Mouse (Mus musculus) cerebellum, postnatal 36 days (tissue): ENCODE data around the gene Commd1.

Experiments used
- DNase-seq, 2 experiments: peaks; one replicate each; pipeline ENCODE4 v3.0.0; 2021 to 2022; ENCODE audit warnings: mixed read lengths in 2 of 2

The Commd1 gene

GRCm38 (mm10) chr11:22885350-22885749 lies 96.8 kb downstream of the Commd1 start:
- no peak for DNase-seq

DNA sequence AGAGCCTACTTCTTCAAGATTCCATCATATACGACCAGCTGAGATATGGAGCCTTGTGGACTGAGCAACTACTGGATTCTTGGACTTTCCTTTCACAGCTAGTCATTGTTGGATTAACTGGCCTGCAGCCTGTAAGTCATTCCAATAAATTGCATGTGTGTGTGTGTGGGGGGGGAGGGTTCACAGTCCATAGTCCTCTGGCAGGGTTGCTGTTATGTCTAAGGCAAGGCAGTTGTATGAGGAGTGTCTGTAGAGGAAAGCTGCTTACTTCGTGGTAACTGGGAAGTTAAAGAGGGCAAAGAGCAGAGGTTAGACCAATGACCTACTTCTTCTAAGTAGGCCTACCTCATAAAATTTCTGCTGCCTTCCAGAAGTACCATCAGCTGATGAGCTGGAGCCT lies 98.5 kb downstream of the Commd1 start:
- DNase-seq, result no peak

DNA sequence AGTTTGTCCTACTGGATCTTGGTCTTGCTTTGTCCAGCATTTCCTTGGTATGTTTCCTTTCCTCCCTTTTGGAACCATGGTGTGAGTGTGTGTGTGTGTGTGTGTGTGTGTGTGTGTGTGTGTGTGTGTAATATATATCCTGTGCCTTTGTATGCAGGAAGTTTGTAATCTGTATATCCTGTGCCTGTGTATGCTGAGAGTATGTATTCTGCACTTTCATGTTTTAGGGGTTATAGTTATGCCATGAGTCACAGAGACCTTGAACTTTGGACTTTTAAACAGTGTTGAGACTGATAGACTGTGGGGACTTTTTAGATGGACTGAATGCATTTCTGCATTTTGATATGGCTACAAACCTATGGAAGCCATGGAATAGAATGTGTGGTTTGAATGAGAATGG lies 99.3 kb downstream of the Commd1 start:
- DNase-seq, result no peak

DNA sequence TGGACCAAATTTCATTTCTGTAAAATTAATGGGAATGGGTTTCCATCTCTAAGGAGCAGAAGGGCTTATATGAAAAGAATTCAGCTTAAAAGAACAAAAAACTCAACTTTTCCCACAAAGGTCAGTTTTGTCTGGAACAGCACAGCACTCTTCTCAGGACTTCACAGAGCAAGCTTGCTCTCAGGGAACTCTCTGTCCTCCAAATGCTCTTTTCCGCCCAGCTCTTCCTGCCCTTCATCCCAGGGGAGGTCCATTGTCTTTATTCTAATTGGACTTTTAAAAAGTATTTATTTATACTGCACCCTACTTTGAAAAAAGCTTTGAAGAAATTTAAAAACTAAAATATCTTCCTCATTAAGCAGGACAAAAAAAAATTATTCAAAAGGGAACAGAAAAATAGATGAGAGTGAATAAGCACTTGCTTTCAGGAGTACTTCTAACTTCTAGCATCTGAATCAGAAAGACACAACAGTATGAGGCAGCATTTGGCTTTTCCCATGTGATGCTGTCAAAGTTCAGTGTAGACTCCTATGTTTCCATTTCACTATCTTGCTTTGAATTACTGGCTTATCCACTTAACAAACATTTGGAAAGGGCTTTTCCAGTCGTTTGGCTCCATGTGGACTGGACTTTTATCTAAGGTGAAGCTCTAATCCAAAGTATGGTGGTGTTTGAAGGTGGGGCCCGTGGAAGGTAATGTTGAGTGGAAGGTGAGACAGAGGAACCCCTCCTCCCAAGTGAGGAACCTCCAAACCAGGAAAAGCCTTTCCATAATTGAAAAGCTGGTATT lies 101.6 kb downstream of the Commd1 start:
- no peak for DNase-seq

- no peak for DNase-seq
Measured at GRCm38 (mm10) chr11:22879645-22880044, 102.5 kb downstream of the Commd1 start.

DNA sequence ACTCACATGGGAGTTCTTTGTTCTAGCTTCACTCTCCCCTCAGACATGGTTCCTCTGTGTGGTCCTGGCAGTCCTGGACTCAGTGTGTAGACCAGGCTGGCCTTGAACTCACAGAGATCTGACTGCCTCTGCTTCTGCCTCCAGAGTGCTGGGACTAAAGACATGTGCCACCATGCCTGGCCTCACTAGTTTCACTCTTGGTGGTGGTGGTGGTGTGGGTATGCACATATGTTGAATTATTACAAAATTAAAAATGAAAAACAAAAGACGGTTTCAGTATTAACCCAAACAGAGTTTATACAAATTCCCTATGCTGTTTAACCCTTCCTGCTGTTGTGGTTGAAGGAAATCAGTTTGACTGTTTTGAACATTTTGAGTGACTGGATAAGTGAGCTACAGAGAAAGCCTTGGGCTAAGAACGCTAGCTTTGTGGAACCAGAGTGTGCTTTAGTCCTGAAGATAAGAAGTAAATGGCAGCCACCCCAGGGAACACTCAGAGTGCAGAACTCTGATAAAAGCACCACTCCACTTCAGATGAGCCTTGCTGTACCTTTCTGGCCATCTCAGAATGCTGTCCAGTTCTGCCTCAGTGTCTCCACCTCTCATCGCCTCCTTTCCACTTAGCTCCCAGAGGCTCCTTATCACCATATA lies 105.4 kb downstream of the Commd1 start:
- DNase-seq, result no peak

- no peak for DNase-seq
Measured at GRCm38 (mm10) chr11:22875279-22875678, 106.9 kb downstream of the Commd1 start.

GRCm38 (mm10) chr11:22874747-22875146 lies 107.4 kb downstream of the Commd1 start:
- DNase-seq, result no peak

- peak; percentile 7 to 24 for DNase-seq
Measured at GRCm38 (mm10) chr11:22873383-22873782, 108.8 kb downstream of the Commd1 start.

DNA sequence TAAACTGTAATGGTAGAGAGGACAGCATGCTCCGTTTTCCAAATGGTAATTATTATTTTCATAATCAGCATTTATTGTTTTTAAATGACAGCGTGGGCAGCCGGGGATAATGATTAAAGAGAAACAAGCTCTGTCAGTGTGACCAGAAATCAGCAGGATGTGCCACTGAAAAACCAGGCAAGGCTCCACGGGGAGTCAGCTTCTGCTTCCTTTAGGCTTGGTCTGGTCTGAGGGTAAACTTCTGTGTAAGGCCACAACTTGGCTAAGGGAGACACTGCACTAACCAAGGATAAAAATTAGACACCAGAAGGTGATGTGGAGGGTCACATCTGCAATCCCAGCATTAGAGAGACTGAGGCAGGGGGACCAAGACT lies 109.9 kb downstream of the Commd1 start:
- DNase-seq, result no peak

DNA sequence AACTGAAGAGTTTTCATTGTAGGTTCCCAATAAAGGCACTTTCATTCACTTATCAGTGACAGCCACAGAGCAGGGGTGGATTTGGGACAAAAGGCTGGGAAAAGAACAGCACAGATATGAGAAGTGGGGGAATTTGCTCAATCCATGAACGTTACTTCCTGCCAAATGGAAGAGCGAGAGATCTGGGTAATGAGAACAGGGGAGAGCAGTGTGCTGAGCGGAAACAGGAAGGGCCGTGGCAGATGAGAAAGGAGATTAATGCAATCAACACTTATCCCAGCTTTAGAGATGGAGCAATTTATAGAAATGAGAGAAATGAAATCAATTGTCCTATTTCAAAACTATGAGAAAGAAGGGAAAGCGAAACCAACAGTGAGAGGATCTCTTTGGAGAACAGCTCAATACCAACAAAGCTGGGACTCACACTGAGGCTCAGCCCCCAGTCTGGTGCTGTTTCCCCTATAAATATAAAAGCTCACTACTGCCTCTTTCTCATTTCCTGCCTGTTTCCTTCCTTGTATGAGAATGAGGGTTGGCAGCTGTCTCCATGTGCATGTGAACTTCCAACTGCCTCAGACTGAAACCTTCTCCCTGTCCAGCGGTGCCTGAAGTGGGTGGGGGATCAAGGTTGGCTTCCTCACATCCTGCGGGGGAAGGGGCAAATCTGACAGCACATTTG lies 110.4 kb downstream of the Commd1 start:
- no peak for DNase-seq

- DNase-seq, result no peak
Measured at GRCm38 (mm10) chr11:22868582-22868981, 113.6 kb downstream of the Commd1 start.

DNA sequence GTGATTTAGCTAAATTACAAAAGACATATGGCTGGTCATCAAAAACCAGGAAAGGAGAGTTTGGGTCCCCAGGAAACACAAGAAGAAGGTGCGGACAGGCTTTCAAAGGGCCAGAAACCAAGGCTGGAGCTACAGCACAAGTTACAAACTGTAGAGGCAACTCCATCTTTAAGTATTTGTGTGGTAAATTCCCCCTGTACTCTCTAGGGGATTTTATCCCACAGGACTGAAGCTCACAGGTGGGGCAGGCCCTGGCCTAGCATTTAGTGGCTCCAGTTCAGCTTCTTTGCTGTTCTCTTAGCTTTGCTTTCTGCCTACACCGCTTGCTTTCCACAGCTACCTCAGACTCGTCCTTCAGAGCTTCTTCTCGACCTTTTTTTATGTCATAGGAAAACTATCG lies 114.5 kb downstream of the Commd1 start:
- DNase-seq, result no peak

GRCm38 (mm10) chr11:22865635-22866246 lies 116.4 kb downstream of the Commd1 start:
- no peak for DNase-seq

- DNase-seq, result no peak
Measured at GRCm38 (mm10) chr11:22864305-22865060, 117.7 kb downstream of the Commd1 start.

- no peak for DNase-seq
Measured at GRCm38 (mm10) chr11:22863581-22863980, 118.6 kb downstream of the Commd1 start.

DNA sequence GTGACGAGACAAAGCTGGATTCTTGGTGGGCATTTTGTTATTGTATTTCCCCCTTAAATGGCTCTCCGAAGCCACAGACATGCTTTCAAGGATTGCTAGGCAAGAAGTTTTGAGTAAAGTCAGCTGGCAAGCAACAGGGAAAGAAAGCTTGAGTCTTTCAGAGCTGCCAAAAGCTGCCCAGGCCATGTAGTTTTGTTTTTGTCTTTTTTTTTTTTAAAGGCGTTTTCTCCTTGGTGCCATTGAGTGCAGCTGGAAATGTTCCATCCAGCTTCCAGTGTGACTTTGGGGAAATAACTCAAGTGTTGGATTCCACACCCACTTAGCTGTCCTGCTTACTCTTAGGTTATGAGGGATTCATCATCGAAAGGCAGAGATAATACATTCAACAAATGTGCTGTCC lies 120.9 kb downstream of the Commd1 start:
- no peak for DNase-seq

DNA sequence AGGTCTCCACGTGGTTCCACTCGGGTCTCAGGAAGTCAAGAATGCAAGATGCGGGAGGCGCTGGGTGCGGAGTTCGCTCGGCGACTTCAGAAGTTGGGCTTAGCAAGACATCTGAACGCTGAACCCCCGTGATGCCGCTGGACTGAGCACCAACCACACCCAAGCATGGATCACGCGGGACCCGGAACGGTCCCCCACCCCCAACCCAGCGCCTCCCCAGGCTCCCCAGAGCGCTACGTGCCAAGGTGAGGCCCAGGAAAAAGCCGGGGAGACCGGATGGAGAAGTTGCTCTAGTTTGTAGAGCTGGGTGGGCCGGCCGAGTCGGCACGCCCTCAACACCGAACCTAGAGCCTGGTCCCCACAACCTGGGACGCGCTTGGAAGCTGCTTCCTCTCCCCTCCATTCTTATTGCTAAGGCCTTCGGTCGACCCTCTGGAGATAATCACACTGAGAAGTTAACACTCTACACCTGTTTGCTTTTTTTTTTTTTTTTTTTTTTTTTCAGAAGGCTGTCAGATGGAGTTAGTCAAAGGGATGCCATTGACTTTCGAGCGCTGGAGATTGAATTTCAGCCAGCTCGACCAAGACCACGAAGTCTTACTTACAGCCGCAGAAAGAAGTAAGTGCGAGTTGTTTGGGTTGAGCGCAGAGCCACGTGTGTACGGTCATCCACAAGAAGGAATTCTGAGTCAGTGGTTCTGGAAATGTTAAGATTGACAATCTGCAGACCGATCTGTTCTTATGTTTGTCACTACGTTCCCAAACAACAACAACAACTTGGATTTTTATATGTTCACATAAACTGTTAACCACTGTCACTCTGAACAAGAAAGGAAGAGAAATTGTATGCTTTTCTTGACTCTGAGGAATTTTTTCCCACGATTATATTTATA lies 121.6 kb downstream of the Commd1 start, which contains the start of gene B3gnt2:
TSS of gene B3gnt2 (minus strand) at position 627 of the 893 bp plus-strand sequence.
- DNase-seq, result no peak

GRCm38 (mm10) chr11:22859633-22860334 lies 122.4 kb downstream of the Commd1 start:
- DNase-seq, result peak; percentile 24 to 47

- DNase-seq, result no peak
Measured at GRCm38 (mm10) chr11:22859301-22859632, 122.9 kb downstream of the Commd1 start.
